Mouse (Mus musculus) retina, postnatal 7 days (tissue): ENCODE results near the gene Krt42.
"Not testable (repeated sequence)": the region's sequence is repeated elsewhere in the genome, so short reads cannot be mapped to it uniquely, and the experiment has no call there.

Source experiments
- DNase-seq: peaks from one replicate; pipeline ENCODE4 v3.0.0-alpha.2; 2012; ENCODE audit warnings: low read depth, low spot score

The Krt42 gene

DNA sequence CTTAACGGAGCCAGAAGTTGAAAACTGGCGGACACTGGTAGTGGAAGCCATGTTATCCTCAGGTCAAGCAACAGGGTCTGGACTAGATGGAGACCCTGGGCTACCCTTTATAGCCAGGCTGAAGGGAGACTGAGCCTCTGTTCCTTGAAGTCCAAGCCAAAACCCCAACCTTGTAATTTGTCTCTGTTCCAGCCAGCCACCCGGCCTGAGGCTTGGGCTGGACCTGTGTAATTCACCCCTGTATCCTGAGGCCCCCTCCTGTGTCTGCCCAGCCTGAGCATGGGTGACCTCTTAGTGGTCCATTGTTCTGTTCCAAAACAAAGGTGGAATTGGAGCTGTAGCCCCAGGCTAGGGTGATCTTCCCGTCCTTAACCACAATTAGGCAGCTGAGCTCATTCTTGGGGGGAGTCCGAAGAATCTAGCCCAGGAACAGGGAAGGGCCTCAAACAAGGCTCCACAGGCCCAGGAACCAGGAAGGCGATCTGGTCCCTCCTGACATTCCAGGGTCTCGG, at the start of gene Krt42:
Krt42 (minus strand) TSS at position 51 of the 512 bp plus-strand sequence.
- no peak for DNase-seq

- DNase-seq = no peak
These were observed 49.1 kb upstream of the Krt42 start for GRCm38 (mm10) chr11:100318529-100319451.

- DNase-seq = no peak
These were observed 48.2 kb upstream of the Krt42 start for GRCm38 (mm10) chr11:100317826-100318380.

DNA sequence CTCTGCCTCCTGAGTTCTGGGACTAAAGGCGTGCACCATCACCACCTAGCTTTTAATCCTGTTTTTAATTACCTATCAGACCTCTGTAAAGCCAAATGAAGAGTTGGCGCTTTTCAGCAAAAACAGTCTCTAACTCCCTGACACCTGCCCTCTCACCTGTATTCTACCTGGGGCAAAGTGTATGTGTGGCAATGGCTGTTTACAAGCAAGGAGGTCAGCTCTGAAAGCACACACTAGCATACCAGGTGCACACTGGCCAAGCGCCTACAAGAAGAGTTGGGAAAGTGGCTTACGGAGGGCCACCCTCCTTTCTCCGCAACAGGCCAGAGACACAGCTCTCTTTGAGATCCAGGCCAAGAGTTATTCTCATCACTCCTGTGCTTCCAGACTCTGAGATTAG, 45.8 kb upstream of the Krt42 start:
- DNase-seq = no peak

- no peak for DNase-seq
These were observed 43.8 kb upstream of the Krt42 start for GRCm38 (mm10) chr11:100313424-100313823.

GRCm38 (mm10) chr11:100312096-100312679, 42.5 kb upstream of the Krt42 start:
- DNase-seq = no peak

DNA sequence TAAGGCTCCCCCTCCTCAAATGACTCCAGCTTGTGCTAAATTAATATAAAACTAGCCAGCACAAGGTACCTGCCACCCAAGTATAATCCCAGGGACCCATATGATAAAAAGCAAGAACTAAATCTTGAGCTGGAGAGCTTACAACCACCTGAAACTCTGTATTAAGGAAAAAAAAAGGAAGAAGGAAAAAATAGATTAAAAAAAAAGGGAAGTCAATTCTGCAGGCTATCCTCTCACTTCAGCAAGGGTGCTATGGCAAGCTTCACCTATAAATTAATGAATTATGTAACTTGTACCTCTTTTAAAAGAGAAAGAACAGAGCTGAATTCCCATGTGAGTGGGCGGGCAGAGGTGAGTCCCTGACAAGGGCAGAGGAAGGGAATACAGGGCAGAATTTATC, 42.0 kb upstream of the Krt42 start:
- no peak for DNase-seq

DNA sequence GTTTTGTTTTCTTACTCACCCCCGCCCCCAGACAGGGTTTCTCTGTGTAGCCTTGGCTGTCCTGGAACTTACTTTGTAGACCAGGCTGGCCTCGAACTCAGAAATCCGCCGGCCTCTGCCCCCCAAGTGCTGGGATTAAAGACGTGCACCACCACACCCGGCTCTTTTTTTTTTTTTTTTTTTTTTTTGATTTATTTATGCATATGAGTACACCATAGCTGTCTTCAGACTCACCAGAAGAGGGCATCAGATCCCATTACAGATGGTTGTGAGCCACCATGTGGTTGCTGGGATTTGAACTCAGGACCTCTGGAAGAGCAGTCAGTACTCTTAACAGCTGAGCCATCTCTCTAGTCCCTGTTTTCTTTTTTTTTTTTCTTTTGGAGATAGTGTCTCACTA, 39.0 kb upstream of the Krt42 start:
- DNase-seq = not testable (repeated sequence)

DNA sequence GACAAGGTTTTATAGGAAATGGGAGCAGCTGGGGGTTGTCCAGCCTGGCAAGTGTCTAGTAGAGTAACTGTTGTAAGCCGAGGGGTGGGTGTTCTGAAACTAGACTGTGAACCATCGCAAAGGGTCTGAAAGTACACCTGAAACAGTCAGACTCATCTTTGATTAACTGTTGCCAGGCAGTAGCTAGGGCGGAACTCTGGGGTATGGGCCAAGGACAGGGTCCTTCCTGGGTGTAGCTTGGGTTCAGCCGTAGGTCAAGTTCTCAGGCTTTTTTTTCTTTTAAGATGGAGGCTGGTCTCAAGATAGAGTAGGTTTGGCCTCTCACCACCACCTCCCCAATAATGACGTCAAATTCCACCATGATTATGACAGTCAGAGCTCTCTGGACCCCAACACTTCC, 38.2 kb upstream of the Krt42 start:
- DNase-seq = no peak

- no peak for DNase-seq
These were observed 31.6 kb upstream of the Krt42 start for GRCm38 (mm10) chr11:100301292-100301691.

DNA sequence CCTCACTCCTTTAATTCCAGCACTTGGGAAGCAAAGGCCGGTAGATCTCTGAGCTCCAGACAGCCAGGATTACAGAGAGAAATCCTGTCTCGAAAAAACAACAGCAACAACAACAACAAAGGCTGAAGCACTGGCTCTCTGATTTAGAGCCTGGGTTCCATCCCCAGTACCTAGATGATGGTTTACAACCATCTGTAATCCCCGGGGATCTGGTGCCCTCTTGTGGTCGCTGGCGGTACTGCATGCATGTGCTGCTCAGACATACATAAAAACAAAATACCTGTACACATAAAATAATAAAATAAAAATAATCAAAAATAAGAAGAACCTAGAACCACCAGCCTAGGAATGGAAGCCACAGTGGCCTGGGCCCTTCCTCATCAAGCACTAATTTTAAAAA, 30.6 kb upstream of the Krt42 start:
- peak; percentile 48 for DNase-seq

DNA sequence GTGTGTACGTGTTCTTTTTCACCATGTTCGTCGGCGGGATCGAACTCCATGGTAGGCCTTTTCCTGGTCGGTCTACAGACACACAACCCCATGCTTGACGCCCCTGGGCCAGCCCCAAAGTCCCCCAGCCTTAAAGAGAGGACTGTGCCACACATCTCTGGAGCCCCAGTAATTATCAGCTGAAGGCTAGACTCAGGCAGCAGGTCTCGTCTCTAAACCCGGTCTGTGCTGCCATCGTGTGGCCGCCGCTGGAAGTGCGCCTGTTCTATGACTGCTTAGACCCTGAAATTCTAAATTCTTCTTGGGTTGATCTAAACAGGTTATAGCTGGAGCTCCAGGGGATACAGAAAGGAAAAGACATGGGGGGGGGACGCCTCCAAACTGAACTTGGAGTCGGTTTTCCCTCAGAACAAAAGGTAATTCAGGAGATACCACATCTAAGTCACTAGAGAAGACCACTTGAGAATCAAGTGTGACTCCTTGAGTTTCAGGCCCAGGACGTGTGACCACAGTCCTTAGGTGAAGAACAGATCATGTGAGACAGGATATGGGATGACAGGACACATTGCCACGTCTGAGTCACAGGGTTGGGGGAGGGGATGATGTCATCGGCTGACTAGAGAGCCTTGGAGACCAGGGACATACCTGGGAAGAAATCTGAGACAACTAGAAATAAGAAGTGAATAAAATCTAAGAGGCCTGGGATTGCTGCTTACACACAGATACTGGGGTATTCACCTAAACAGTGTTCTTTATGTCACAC, 28.8 kb upstream of the Krt42 start:
- DNase-seq = peak; percentile 59

- DNase-seq = no peak
These were observed 28.1 kb upstream of the Krt42 start for GRCm38 (mm10) chr11:100297801-100298200.

DNA sequence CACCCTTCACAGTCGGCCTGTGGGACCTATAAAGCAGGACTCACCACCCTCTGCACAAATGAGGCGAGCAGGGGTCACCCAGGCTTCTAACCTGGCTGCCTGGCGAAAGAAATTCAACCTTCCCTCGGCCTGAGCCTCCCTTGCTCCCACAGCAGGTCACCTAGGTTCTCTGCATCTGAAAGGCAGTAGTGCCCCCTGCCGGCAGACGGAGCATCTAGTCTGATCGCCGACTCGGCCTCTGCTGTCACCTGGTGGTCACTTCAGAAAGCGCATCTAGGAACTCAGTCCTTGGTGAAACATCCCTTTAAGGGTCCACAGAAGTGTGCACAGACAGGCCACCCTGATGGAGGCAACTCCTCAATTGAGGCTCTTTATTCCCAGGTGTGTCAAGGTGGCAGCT, 25.6 kb upstream of the Krt42 start:
- peak; percentile 87 for DNase-seq

- DNase-seq = no peak
These were observed 23.2 kb upstream of the Krt42 start for GRCm38 (mm10) chr11:100292884-100293283.

DNA sequence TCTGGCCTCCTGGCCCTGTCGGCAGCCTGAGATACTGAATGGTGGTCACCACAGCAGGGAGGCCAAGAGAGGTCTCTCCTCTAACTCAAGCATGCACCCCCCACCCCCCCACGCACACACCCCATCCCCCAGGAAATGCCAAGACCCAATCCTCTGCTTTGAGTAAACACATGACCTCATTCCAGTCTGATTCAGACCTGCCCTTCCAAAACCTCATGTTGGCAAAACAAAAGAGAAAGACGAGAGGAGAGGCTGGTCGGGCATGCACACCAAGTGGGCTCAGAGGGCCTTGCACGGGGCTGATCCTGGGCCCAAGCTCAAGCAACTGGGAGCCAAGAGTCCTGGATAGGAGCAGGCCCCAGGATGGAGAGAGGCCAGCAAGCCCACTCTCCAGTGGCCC, 20.6 kb upstream of the Krt42 start:
- DNase-seq = no peak

GRCm38 (mm10) chr11:100288942-100289341, 19.3 kb upstream of the Krt42 start:
- no peak for DNase-seq

- no peak for DNase-seq
These were observed 17.4 kb upstream of the Krt42 start for GRCm38 (mm10) chr11:100287024-100287423.

DNA sequence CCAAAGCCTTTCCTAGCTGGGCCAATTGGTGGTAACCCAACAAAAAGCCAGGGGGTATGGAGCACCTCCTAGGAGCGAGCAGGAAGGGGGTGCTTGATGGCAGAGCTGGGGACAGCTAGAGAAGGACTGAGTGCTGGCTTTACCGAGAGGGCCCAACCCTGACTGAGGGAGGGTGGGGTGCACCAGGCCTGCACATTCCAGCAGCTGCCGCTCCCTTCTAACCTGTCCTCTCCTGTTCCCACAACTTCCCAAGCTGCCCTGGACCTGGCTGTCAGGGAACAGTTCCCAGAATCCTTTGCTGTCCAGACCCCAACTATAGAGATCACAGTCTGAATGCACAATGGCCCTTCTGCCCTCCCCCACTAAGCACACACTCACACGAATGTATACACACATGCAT, 15.3 kb upstream of the Krt42 start:
- no peak for DNase-seq

DNA sequence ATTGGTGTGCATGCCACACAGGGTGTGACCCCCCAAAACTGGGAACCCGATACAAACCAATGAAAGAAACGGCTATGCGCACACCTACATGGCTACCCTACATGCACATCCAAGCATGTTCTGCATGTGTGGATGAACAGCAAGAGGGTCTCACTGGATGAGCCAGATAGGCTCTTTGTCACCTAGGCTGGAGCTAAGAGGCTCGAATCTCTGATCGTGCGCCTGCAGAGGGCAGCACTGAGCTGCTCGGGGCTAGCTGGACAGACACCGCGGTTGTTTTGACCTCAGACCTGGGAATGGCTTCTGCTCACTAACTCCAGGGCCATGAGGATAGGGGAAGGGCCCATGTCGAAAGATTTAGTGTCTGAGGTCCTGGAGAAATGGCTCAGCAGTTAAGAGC, 12.9 kb upstream of the Krt42 start:
- peak; percentile 53 for DNase-seq

DNA sequence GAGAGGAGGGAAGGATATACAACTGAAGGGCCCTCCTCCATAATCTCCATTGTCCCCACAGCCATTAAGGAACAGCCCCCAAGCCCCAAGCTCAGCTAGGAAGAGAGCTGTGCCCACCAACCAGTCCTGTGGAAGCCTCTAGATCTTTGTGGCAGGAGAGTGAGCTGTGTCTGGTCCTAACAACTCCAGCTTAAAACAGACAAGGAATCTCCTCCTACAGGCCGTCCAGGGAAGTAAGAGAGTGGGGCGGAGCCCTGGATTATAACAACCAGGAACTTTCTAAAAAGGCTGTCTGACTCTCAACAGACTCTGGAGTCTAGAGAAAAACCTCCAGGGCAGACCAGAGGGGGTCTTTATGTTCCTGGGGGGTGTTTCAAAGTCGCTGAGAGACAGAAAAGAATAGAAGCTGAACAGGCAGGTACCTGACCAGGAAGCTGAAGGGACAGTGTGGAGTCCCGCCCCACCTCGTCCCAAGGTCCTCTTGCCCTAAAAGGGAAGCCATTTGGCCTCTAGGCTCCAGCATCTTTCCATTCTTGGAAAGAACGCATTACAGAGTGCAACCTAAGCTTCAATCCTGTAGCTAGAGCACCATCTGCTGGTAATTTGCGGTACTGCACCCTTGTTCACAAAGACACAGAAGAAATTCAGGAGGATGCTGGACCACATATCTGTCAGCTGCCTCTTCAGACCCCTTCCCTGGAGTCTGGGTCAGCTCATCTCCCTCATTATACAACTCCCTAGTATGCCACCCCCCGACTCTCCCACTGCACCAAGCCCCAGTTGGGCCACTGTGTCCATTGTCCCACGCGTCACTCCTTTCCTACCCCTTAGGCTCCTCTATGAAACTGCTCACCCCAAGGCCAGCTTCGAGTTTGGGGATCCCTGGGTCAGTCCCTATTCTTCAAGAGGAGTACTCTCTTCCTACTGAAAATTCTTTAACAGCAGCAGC, 12.2 kb upstream of the Krt42 start:
- peak; percentile 80 for DNase-seq
